Mouse (Mus musculus) embryonic facial prominence, embryonic 14.5 days (tissue): ENCODE measurements at regions not wholly inside any gene's neighbourhood (a gene's known extent, or its start where the extent isn't known, plus 50 kb on each side); places are given as distances from the start of the nearest gene placed in this dataset.

Source experiments
- ATAC-seq: fragments of 200-750 bp; cut with Nextera tagmentation; 2 replicates; pipeline ENCODE4 v1.8.0; 2017; ENCODE audit warnings: low read depth, moderate number of reproducible peaks, moderate TSS enrichment
- DNase-seq: peaks from one replicate; pipeline ENCODE4 v3.0.0-alpha.2; 2015; ENCODE audit warnings: low spot score
- H3K27ac ChIP-seq: fragments of 300-500 bp; sonication (generic); replicated peaks from 2 replicates; pipeline ENCODE4 v1.5.1; 2014; ENCODE audit warnings: low read depth, mild to moderate bottlenecking, low read length, moderate library complexity
- H3K27me3 ChIP-seq: fragments of 300-500 bp; sonication (generic); replicated peaks from 2 replicates; pipeline ENCODE4 v1.6.1; 2014; ENCODE audit warnings: low read length; ENCODE audit not compliant: control insufficient read depth, insufficient read depth
- H3K36me3 ChIP-seq: fragments of 300-500 bp; sonication (generic); 2 replicates; pipeline ENCODE4 v1.6.1; 2014; ENCODE audit warnings: low read length, mixed read lengths; ENCODE audit not compliant: control insufficient read depth, insufficient read depth
- H3K4me1 ChIP-seq: fragments of 300-500 bp; sonication (generic); 2 replicates; pipeline ENCODE4 v1.6.1; 2014; ENCODE audit warnings: antibody characterized with exemption, low read length; ENCODE audit not compliant: control insufficient read depth, insufficient read depth
- H3K4me2 ChIP-seq: fragments of 300-500 bp; sonication (generic); 2 replicates; pipeline ENCODE4 v1.6.1; 2014; ENCODE audit warnings: low read depth, mild to moderate bottlenecking, low read length, moderate library complexity, mixed read lengths
- H3K4me3 ChIP-seq: fragments of 300-500 bp; sonication (generic); 2 replicates; pipeline ENCODE4 v1.5.1; 2014; ENCODE audit warnings: low read depth, mild to moderate bottlenecking, low read length
- H3K9ac ChIP-seq: fragments of 300-500 bp; sonication (generic); 2 replicates; pipeline ENCODE4 v1.6.1; 2014; ENCODE audit warnings: low read depth, mild to moderate bottlenecking, low read length, moderate library complexity, mixed read lengths
- H3K9me3 ChIP-seq: fragments of 300-500 bp; sonication (generic); 2 replicates; pipeline ENCODE4 v1.6.1; 2016; ENCODE audit warnings: low read length; ENCODE audit not compliant: control insufficient read depth
- WGBS: fragments of 180-500 bp; shearing (Covaris S2); extraction: QIAGEN DNeasy Blood & Tissue Kit; methylation state at CpG from one replicate; pipeline ENCODE4 v1.1.7; 2014; 5-methylcytosine and 5-hydroxymethylcytosine counted together

GRCm38 (mm10) chr5:101596996-101597395 is 67.8 kb downstream of the Nkx6-1 start:
- Histone ChIP-seq H3K27me3 (no peaks in the 10 kb centered on the region), H3K36me3 (no peaks in the 10 kb centered on the region), H3K4me3 (no peak overlapping the region), H3K4me2 (no peak overlapping the region), H3K27ac (no peak overlapping the region), H3K9me3 (no peaks in the 10 kb centered on the region), H3K9ac (no peak overlapping the region), H3K4me1 (no peaks in the 10 kb centered on the region)
- no peak for DNase-seq
- 86% methylated on average over 9 of the region's 9 CpGs for WGBS
- no peak for ATAC-seq

GRCm38 (mm10) chr5:101591236-101591635 is 73.6 kb downstream of the Nkx6-1 start:
- H3K27ac ChIP-seq, result no peak overlapping the region
- WGBS, result 66% methylated on average over 5 of the region's 5 CpGs
- H3K9ac ChIP-seq, result no peak overlapping the region
- H3K4me1 ChIP-seq, result no peaks in the 10 kb centered on the region
- no peaks in the 10 kb centered on the region for H3K36me3 ChIP-seq
- no peak overlapping the region for H3K4me3 ChIP-seq
- DNase-seq (no peak), ATAC-seq (no peak)
- H3K27me3 ChIP-seq, result no peaks in the 10 kb centered on the region
- no peaks in the 10 kb centered on the region for H3K9me3 ChIP-seq
- no peak overlapping the region for H3K4me2 ChIP-seq

GRCm38 (mm10) chr5:101590341-101591124 is 74.3 kb downstream of the Nkx6-1 start:
- Histone ChIP-seq H3K27me3 (no peaks in the 10 kb centered on the region), H3K4me2 (no peak overlapping the region), H3K27ac (no peak overlapping the region), H3K4me1 (no peaks in the 10 kb centered on the region), H3K9me3 (no peaks in the 10 kb centered on the region), H3K4me3 (no peak overlapping the region), H3K9ac (no peak overlapping the region), H3K36me3 (no peaks in the 10 kb centered on the region)
- DNase-seq (no peak), ATAC-seq (no peak)
- 50% methylated on average over 13 of the region's 13 CpGs for WGBS

- H3K27ac ChIP-seq, result no peak overlapping the region
- H3K4me1 ChIP-seq, result no peaks in the 10 kb centered on the region
- H3K36me3 ChIP-seq, result no peaks in the 10 kb centered on the region
- WGBS, result 73% methylated on average over 15 of the region's 15 CpGs
- 0 out of 2 replicates have a peak, but pooled peaks cover 4% of the 10 kb centered on the region for H3K27me3 ChIP-seq
- no peak for ATAC-seq
- H3K9ac ChIP-seq, result no peak overlapping the region
- H3K4me2 ChIP-seq, result no peak overlapping the region
- no peak overlapping the region for H3K4me3 ChIP-seq
- no peaks in the 10 kb centered on the region for H3K9me3 ChIP-seq
- no peak for DNase-seq
Measured at GRCm38 (mm10) chr5:101572966-101573365, 91.8 kb downstream of the Nkx6-1 start.

GRCm38 (mm10) chr5:101565770-101566169 is 99.0 kb downstream of the Nkx6-1 start:
- no peak for ATAC-seq
- Histone ChIP-seq H3K9me3 (no peaks in the 10 kb centered on the region), H3K27ac (no peak overlapping the region), H3K9ac (no peak overlapping the region), H3K27me3 (no peaks in the 10 kb centered on the region), H3K4me3 (no peak overlapping the region), H3K36me3 (no peaks in the 10 kb centered on the region), H3K4me1 (no peaks in the 10 kb centered on the region), H3K4me2 (no peak overlapping the region)
- 23% methylated on average over 7 of the region's 7 CpGs for WGBS
- DNase-seq, result peak; percentile 34

GRCm38 (mm10) chr5:101560366-101560765 is 104.4 kb downstream of the Nkx6-1 start:
- Histone ChIP-seq H3K9me3 (no peaks in the 10 kb centered on the region), H3K4me2 (no peak overlapping the region), H3K9ac (no peak overlapping the region), H3K27me3 (no peaks in the 10 kb centered on the region), H3K4me3 (no peak overlapping the region), H3K36me3 (no peaks in the 10 kb centered on the region), H3K27ac (no peak overlapping the region), H3K4me1 (no peaks in the 10 kb centered on the region)
- ATAC-seq, result no peak
- DNase-seq, result no peak

GRCm38 (mm10) chr5:101558279-101558987 is 106.4 kb downstream of the Nkx6-1 start:
- ATAC-seq (peak; percentile 70; the same call in 1 of the 2 replicates), DNase-seq (peak; percentile 71)
- H3K27me3 ChIP-seq, result no peaks in the 10 kb centered on the region
- no peak overlapping the region for H3K4me3 ChIP-seq
- no peak overlapping the region for H3K4me2 ChIP-seq
- H3K9ac ChIP-seq, result no peak overlapping the region
- WGBS, result 53% methylated on average over 13 of the region's 13 CpGs
- no peak overlapping the region for H3K27ac ChIP-seq
- H3K36me3 ChIP-seq, result no peaks in the 10 kb centered on the region
- no peaks in the 10 kb centered on the region for H3K9me3 ChIP-seq
- no peaks in the 10 kb centered on the region for H3K4me1 ChIP-seq

- no peak overlapping the region for H3K27ac ChIP-seq
- ATAC-seq (no peak), DNase-seq (no peak)
- H3K4me3 ChIP-seq, result no peak overlapping the region
- no peaks in the 10 kb centered on the region for H3K9me3 ChIP-seq
- H3K4me1 ChIP-seq, result no peaks in the 10 kb centered on the region
- no peaks in the 10 kb centered on the region for H3K27me3 ChIP-seq
- H3K4me2 ChIP-seq, result no peak overlapping the region
- no peak overlapping the region for H3K9ac ChIP-seq
- 76% methylated on average over 3 of the region's 3 CpGs for WGBS
- H3K36me3 ChIP-seq, result no peaks in the 10 kb centered on the region
Measured at GRCm38 (mm10) chr5:101557156-101557555, 107.6 kb downstream of the Nkx6-1 start.

- WGBS, result 31% methylated on average over 13 of the region's 13 CpGs
- Histone ChIP-seq H3K27me3 (peaks cover 51% of the 10 kb centered on the region), H3K36me3 (no peaks in the 10 kb centered on the region), H3K9ac (no peak overlapping the region), H3K27ac (no peak overlapping the region), H3K4me1 (no peaks in the 10 kb centered on the region), H3K4me3 (no peak overlapping the region), H3K9me3 (no peaks in the 10 kb centered on the region), H3K4me2 (no peak overlapping the region)
- DNase-seq, result no peak
- ATAC-seq, result no peak
Measured at GRCm38 (mm10) chr5:101543326-101543725, 121.5 kb downstream of the Nkx6-1 start.
